Mouse (Mus musculus): ENCODE data around the gene Rc3h2. TPM values are rescaled to one million over a fixed set of nuclear protein-coding genes. Genes with fewer than 3 reads are reported as not detected.

Gene Rc3h2
- total and polyA plus RNA-seq, 2 experiments from 2014 or later: 11.3 to 47.9 TPM

- no peak for TF ChIP-seq CTCF (IDR thresholded peaks at IDR 0.05; ENCODE audit: low read depth)
- no peak for ATAC-seq
- 96% methylated on average over 5 of the region's 5 CpGs for WGBS
Measured at GRCm38 (mm10) chr2:37355571-37355970, 67.1 kb downstream of the Rc3h2 start.

DNA sequence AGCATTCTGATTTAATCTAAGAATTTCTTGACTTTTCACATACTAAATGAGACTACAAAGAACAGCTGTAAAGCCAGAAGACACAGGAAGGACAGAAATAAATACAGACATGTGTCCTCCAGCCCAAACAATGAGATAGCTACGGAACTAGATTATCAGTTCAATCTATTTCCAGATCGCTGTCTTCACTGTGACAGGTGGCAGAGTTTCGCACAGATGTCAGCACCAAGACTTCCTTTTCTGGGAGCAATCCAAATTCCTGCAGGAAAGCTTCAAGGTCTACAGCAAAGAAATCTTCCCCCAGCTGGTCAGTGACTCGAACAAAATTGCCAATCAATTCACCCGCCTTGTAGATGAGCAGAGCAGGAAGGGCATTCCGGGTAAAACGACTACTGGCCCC, 71.0 kb downstream of the Rc3h2 start:
- TF ChIP-seq CTCF (IDR thresholded peaks at IDR 0.05; ENCODE audit: low read depth): no peak
- Histone ChIP-seq H3K27ac (no peak overlapping the region), H3K4me3 (ENCODE audit: low read length) (no peak overlapping the region), H3K27me3 (ENCODE audit: insufficient read depth, low read length) (no peaks in the 10 kb centered on the region), H3K9ac (replicated peaks; ENCODE audit: low read length) (no peak overlapping the region), H3K4me2 (ENCODE audit: low read depth, low read length) (no peak overlapping the region), H3K36me3 (ENCODE audit: insufficient read depth, low read length) (peaks cover 38% of the 10 kb centered on the region), H3K4me1 (ENCODE audit: insufficient read depth, low read length) (no peaks in the 10 kb centered on the region), H3K9me3 (ENCODE audit: low read length) (no peaks in the 10 kb centered on the region)
- ATAC-seq (no peak), DNase-seq (ENCODE audit: low spot score) (no peak)
- WGBS: 85% methylated on average over 7 of the region's 7 CpGs

More at GRCm38 (mm10) chr2:37355571-37355970, 67.1 kb downstream of the Rc3h2 start:
- no peak overlapping the region for H3K4me3 ChIP-seq (ENCODE audit: low read length)
- DNase-seq (ENCODE audit: low spot score): no peak
- no peaks in the 10 kb centered on the region for H3K9me3 ChIP-seq (ENCODE audit: low read length)
- H3K9ac ChIP-seq (replicated peaks; ENCODE audit: low read length): no peak overlapping the region
- H3K4me2 ChIP-seq (ENCODE audit: low read depth, low read length): no peak overlapping the region
- H3K27me3 ChIP-seq (ENCODE audit: insufficient read depth, low read length): no peaks in the 10 kb centered on the region
- H3K36me3 ChIP-seq (ENCODE audit: insufficient read depth, low read length): peaks cover 38% of the 10 kb centered on the region
- H3K27ac ChIP-seq: no peak overlapping the region
- H3K4me1 ChIP-seq (ENCODE audit: insufficient read depth, low read length): peaks cover 5% of the 10 kb centered on the region; the same call in 1 of the 2 replicates

DNA sequence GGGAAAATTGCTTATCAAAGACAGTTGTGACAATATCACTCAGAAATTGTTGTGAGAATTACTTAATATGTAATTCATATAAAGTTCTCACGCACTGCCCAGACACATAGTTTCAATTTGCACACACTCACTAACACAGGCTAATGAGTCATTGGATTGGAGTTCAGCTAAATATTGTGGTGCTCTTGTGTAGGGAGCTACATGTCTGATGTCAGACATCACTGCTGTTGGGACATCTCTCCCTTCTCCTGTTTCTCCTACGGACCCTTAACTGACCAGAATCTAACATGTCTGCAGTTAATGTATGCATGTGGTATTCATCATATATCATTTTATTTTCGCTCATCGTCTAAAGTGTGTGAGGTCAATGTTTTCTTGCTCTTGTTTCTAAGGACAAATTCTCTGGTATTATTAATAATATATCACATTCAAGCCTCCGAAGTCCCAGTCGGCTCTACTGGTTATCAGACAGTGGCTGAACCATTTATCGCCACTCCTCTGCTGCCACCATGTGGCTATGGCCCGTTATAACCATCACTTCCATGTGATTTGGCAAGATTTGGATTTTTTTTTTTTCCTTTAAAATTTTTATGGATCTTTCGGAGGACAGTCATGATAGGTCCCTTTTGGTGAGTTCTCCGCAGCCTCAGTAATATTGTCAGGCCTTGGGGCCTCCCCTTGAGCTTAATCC, 84.1 kb downstream of the Rc3h2 start:
- H3K9me3 ChIP-seq (ENCODE audit: low read length): no peaks in the 10 kb centered on the region
- H3K27me3 ChIP-seq (ENCODE audit: insufficient read depth, low read length): no peaks in the 10 kb centered on the region
- peak; percentile 81 for TF ChIP-seq CTCF (IDR thresholded peaks at IDR 0.05; ENCODE audit: low read depth)
- H3K4me2 ChIP-seq (ENCODE audit: low read depth, low read length): no peak overlapping the region
- DNase-seq (ENCODE audit: low spot score) (peak; percentile 75), ATAC-seq (peak; percentile 69; the same call in 1 of the 2 replicates)
- no peak overlapping the region for H3K27ac ChIP-seq
- H3K4me1 ChIP-seq (ENCODE audit: insufficient read depth, low read length): no peaks in the 10 kb centered on the region
- no peak overlapping the region for H3K9ac ChIP-seq (replicated peaks; ENCODE audit: low read length)
- H3K36me3 ChIP-seq (ENCODE audit: insufficient read depth, low read length): no peaks in the 10 kb centered on the region
- 57% methylated on average over 10 of the region's 10 CpGs for WGBS
- no peak overlapping the region for H3K4me3 ChIP-seq (ENCODE audit: low read length)

- Histone ChIP-seq H3K27ac (no peak overlapping the region), H3K4me2 (ENCODE audit: low read depth, low read length) (no peak overlapping the region), H3K4me3 (ENCODE audit: low read length) (no peak overlapping the region), H3K9me3 (ENCODE audit: low read length) (no peaks in the 10 kb centered on the region), H3K4me1 (ENCODE audit: insufficient read depth, low read length) (no peaks in the 10 kb centered on the region), H3K36me3 (ENCODE audit: insufficient read depth, low read length) (no peaks in the 10 kb centered on the region), H3K9ac (replicated peaks; ENCODE audit: low read length) (no peak overlapping the region), H3K27me3 (ENCODE audit: insufficient read depth, low read length) (no peaks in the 10 kb centered on the region)
- no peak for TF ChIP-seq CTCF (IDR thresholded peaks at IDR 0.05; ENCODE audit: low read depth)
- 88% methylated on average over 2 of the region's 2 CpGs for WGBS
- DNase-seq (ENCODE audit: low spot score) (no peak), ATAC-seq (no peak)
Measured at GRCm38 (mm10) chr2:37333321-37333720, 89.4 kb downstream of the Rc3h2 start.

DNA sequence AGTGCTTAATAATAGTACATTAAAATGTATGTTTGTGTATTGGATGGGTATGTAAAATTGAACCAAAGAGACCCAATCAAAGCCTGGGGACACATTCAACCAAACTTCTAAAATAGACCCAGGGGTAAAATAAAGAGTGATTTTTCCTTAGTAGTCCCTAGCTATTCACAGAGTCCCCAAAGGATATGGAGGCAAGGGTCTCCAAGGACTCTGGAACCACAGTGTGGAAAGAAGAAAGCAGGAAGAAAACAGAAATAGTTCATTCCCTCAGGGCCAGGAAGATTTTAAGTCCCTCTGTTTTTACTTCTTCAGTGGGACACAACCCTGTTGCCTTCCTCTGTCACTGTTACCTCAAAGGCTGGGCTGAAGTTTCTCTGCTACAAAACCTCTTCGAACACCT, 96.5 kb downstream of the Rc3h2 start, which contains the start of gene Olfr368:
Olfr368 (plus strand) TSS at position 301 of the 400 bp plus-strand sequence.
- Histone ChIP-seq H3K4me1 (ENCODE audit: insufficient read depth, low read length) (no peaks in the 10 kb centered on the region), H3K9ac (replicated peaks; ENCODE audit: low read length) (no peak within 1 kb of the TSS), H3K27me3 (ENCODE audit: insufficient read depth, low read length) (no peaks in the 10 kb centered on the region), H3K4me2 (ENCODE audit: low read depth, low read length) (no peak within 1 kb of the TSS), H3K9me3 (ENCODE audit: low read length) (no peaks in the 10 kb centered on the region), H3K27ac (no peak within 1 kb of the TSS), H3K4me3 (ENCODE audit: low read length) (no peak within 1 kb of the TSS), H3K36me3 (ENCODE audit: insufficient read depth, low read length) (no peaks in the 10 kb centered on the region)
- no peak for TF ChIP-seq CTCF (IDR thresholded peaks at IDR 0.05; ENCODE audit: low read depth)
- ATAC-seq: no peak
- no peak for DNase-seq (ENCODE audit: low spot score)
- WGBS: 97% methylated on average over 1 of the region's 1 CpGs

Other genes with a start within 250 kb of the Rc3h2 start
- not detected in 2 replicates for gene Olfr365, start 234.7 kb downstream of the Rc3h2 start, total RNA-seq (2014; rRNA removed)
- not detected in 2 replicates for gene Olfr365, start 234.7 kb downstream of the Rc3h2 start, polyA plus RNA-seq (2015; fragmentation: Nextera tagmentation; extraction: Ambion mirVana)
- gene Olfr366, start 211.3 kb downstream of the Rc3h2 start, total RNA-seq (2014; rRNA removed): not detected in 2 replicates
- gene Olfr366, start 211.3 kb downstream of the Rc3h2 start, polyA plus RNA-seq (2015; fragmentation: Nextera tagmentation; extraction: Ambion mirVana): not detected in 2 replicates
- gene Olfr368, start 96.4 kb downstream of the Rc3h2 start, total RNA-seq (2014; rRNA removed): not detected in 2 replicates
- gene Olfr368, start 96.4 kb downstream of the Rc3h2 start, polyA plus RNA-seq (2015; fragmentation: Nextera tagmentation; extraction: Ambion mirVana): not detected in 2 replicates
- 33.5 and 35.9 TPM in 2 replicates for gene Pdcl, start 63.6 kb downstream of the Rc3h2 start, total RNA-seq (2014; rRNA removed)
- gene Pdcl, start 63.6 kb downstream of the Rc3h2 start, polyA plus RNA-seq (2015; fragmentation: Nextera tagmentation; extraction: Ambion mirVana): 39.9 and 41.1 TPM in 2 replicates
- 9.8 and 13.4 TPM in 2 replicates for gene Zbtb26, start 20.2 kb upstream of the Rc3h2 start, total RNA-seq (2014; rRNA removed)
- 2.0 and 2.4 TPM in 2 replicates for gene Zbtb26, start 20.2 kb upstream of the Rc3h2 start, polyA plus RNA-seq (2015; fragmentation: Nextera tagmentation; extraction: Ambion mirVana)
- gene Zbtb6, start 20.3 kb upstream of the Rc3h2 start, total RNA-seq (2014; rRNA removed): 23.5 and 24.5 TPM in 2 replicates
- 6.6 and 7.7 TPM in 2 replicates for gene Zbtb6, start 20.3 kb upstream of the Rc3h2 start, polyA plus RNA-seq (2015; fragmentation: Nextera tagmentation; extraction: Ambion mirVana)
- gene Rabgap1, start 20.4 kb upstream of the Rc3h2 start, total RNA-seq (2014; rRNA removed): 55.2 and 60.8 TPM in 2 replicates
- 46.9 and 51.0 TPM in 2 replicates for gene Rabgap1, start 20.4 kb upstream of the Rc3h2 start, polyA plus RNA-seq (2015; fragmentation: Nextera tagmentation; extraction: Ambion mirVana)
- 22.5 and 25.0 TPM in 2 replicates for gene Gpr21, start 93.4 kb upstream of the Rc3h2 start, total RNA-seq (2014; rRNA removed)
- gene Gpr21, start 93.4 kb upstream of the Rc3h2 start, polyA plus RNA-seq (2015; fragmentation: Nextera tagmentation; extraction: Ambion mirVana): 8.8 and 9.1 TPM in 2 replicates

Measured in hindbrain, postnatal 0 days (tissue).